Mouse (Mus musculus): ENCODE data around the gene Vmn2r99.

DNA sequence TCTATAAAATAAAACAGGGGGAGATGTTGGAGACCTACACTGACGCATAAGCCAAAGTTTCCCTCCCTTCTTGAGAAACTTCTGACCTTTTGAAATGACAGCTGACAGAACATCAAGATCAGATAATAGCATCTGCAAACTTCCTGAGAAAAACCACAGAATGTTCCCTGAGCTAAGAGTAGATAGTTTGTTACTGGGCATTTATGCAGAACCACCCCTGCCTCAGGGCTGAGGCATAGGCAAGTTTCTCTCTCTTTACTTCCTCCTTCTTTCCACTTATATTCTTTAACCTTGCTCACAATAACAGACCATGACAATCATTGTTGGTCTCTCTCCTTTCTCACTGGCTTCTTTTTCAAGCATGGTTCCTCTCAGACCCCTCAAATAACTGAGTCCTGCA lies 83.2 kb downstream of the Vmn2r99 start:
- no peak for TF ChIP-seq CTCF (IDR thresholded peaks at IDR 0.05; ENCODE audit: extremely low read depth, insufficient read depth, low read length)
- TF ChIP-seq POLR2A (IDR thresholded peaks at IDR 0.05; ENCODE audit: extremely low read depth, insufficient read depth, low read length): no peak

Measured in cortical plate, adult 2 months (tissue).